In the genomic region with DNA sequence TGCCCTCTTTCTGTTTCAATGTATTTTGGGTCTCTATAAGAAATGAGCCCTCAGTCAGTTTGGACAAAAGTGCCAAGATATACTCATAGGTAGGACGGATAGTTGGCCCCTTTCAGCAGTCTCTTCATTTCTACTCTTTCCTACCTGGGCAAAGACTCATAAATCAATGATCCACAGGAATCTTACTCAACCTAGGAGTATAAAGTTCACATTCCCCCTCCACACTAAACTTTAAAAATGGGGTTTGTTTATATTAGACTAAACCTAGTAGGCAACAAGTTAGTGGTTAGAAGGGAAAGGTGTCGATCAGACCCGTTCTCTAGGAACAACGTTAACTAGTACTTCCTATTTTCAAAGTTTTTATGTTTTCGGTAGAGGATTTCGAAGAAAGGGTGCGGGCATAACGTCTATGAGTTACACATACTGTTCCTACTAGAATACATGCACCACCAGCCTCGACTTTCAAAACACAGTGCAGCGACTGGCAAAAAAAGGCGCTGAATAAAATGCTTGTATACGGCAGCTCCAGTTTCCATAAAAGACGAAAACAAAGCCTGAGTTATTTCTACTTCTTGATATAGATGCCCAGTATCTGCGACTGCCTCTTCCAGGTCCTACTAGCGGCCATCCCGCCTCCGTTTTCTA, we compare ENCODE assay signal across 8 mouse cellular contexts. TPM values are rescaled to one million over a fixed set of nuclear protein-coding genes. Genes with fewer than 3 reads are reported as not detected.
DNase-seq lines count a peak whose midpoint lies in the region; ATAC-seq and TF ChIP-seq lines count a peak whose summit lies in the region.

No protein-coding gene starts in this region.

- TF ChIP-seq POLR2A in heart, adult 2 months (IDR thresholded peaks at IDR 0.05; ENCODE audit: insufficient read depth, low read depth, low read length) = no peak

- H3K9ac ChIP-seq in heart, adult 2 months (ENCODE audit: low read depth, low read length) = peak overlapping the region; percentile 84
- H3K9ac ChIP-seq in forebrain, embryonic 12.5 days = peak overlapping the region; percentile 88
- H3K9ac ChIP-seq in liver, embryonic 13.5 days = peak overlapping the region; percentile 85

- 2% methylated on average over 17 of the region's 17 CpGs for WGBS in heart, adult 2 months
- WGBS in forebrain, embryonic 12.5 days = 2% methylated on average over 17 of the region's 17 CpGs
- WGBS in liver, embryonic 13.5 days (ENCODE audit: insufficient replicate concordance) = 1% methylated on average over 17 of the region's 17 CpGs

- H3K79me2 ChIP-seq in heart, adult 2 months (replicated peaks; ENCODE audit: control insufficient read depth, insufficient read depth, low read length) = peaks cover 4% of the 10 kb centered on the region; the same call in 1 of the 2 replicates

- ATAC-seq in forebrain, embryonic 12.5 days (ENCODE audit: low FRiP score) = no peak
- no peak for ATAC-seq in liver, embryonic 13.5 days (ENCODE audit: low read depth)

- H3K4me2 ChIP-seq in forebrain, embryonic 12.5 days = peak overlapping the region; percentile 79
- peak overlapping the region; percentile 86 for H3K4me2 ChIP-seq in liver, embryonic 13.5 days

- H3K27ac ChIP-seq in heart, adult 2 months = peak overlapping the region; percentile 85
- H3K27ac ChIP-seq in forebrain, embryonic 12.5 days = peak overlapping the region; percentile 97
- peak overlapping the region; percentile 92 for H3K27ac ChIP-seq in liver, embryonic 13.5 days

- no peak for TF ChIP-seq CTCF in heart, adult 2 months (IDR thresholded peaks at IDR 0.05)

- H3K36me3 ChIP-seq in heart, adult 2 months (ENCODE audit: control insufficient read depth, insufficient read depth, low read length) = no peaks in the 10 kb centered on the region; the same call in none of the 2 replicates
- H3K36me3 ChIP-seq in forebrain, embryonic 12.5 days (replicated peaks) = peaks cover 7% of the 10 kb centered on the region
- H3K36me3 ChIP-seq in liver, embryonic 13.5 days = 0 out of 2 replicates have a peak, but pooled peaks cover 5% of the 10 kb centered on the region

- peaks cover 6% of the 10 kb centered on the region for H3K4me1 ChIP-seq in heart, adult 2 months (ENCODE audit: control insufficient read depth, insufficient read depth, low read length)
- H3K4me1 ChIP-seq in forebrain, embryonic 12.5 days = peaks cover 33% of the 10 kb centered on the region
- H3K4me1 ChIP-seq in liver, embryonic 13.5 days (replicated peaks) = peaks cover 42% of the 10 kb centered on the region

- H3K27me3 ChIP-seq in heart, adult 2 months (ENCODE audit: control insufficient read depth, insufficient read depth, low read length) = no peaks in the 10 kb centered on the region
- H3K27me3 ChIP-seq in forebrain, embryonic 12.5 days = no peaks in the 10 kb centered on the region
- H3K27me3 ChIP-seq in liver, embryonic 13.5 days = no peaks in the 10 kb centered on the region

- H3K4me3 ChIP-seq in heart, adult 2 months = peak overlapping the region; percentile 94
- peak overlapping the region; percentile 82 for H3K4me3 ChIP-seq in forebrain, embryonic 12.5 days (replicated peaks)
- H3K4me3 ChIP-seq in liver, embryonic 13.5 days (replicated peaks) = peak overlapping the region; percentile 77

- intact Hi-C loops in heart, adult 2 months (cut with DNase I) = loop anchor here (2.0 kb wide), 1 partner anchor 24 kb away; no protein-coding TSS in a partner anchor
- intact Hi-C loops in heart, postnatal 14 days (cut with DNase I) = no loop called here

- H3K9me3 ChIP-seq in forebrain, embryonic 12.5 days = no peaks in the 10 kb centered on the region
- no peaks in the 10 kb centered on the region for H3K9me3 ChIP-seq in liver, embryonic 13.5 days (replicated peaks)

- no peak for DNase-seq in heart, adult 2 months
- DNase-seq in heart, postnatal 14 days = no peak
- peak; percentile 49 for DNase-seq in A20 (ENCODE audit: low read depth, low spot score)
- DNase-seq in liver, embryonic 13.5 days = no peak
- no peak for DNase-seq in natural killer cell, adult 2 months (ENCODE audit: low spot score in 2 of 2)
- DNase-seq in adrenal gland, postnatal 36 days = no peak
- DNase-seq in adrenal gland, postnatal 14 days = no peak

- no peak for TF ChIP-seq EP300 in heart, adult 2 months (IDR thresholded peaks at IDR 0.05; ENCODE audit: insufficient read depth, low read depth, low read length)

RNA-seq across cellular contexts. Expression of gene Pdia4, which starts 0.8 kb away (rescaled TPM):
- total RNA-seq in heart, adult 2 months (2021) = 10 to 100 TPM; 44.1 to 46.0 TPM
- 14.0 and 29.7 TPM in 2 replicates for polyA plus RNA-seq in heart, adult 2 months (2012; rRNA removed)
- total RNA-seq in heart, postnatal 14 days (2021) = 10 to 100 TPM; 36.5 to 45.0 TPM
- polyA plus RNA-seq in forebrain, embryonic 12.5 days (2016; fragmentation: Nextera tagmentation; extraction: Ambion mirVana) = 156 and 191 TPM in 2 replicates
- polyA plus RNA-seq in liver, embryonic 13.5 days (2015; fragmentation: Nextera tagmentation; extraction: Ambion mirVana) = 117 and 141 TPM in 2 replicates
- total RNA-seq in adrenal gland, postnatal 36 days (2021) = 10 to 100 TPM; 93.8 to 97.5 TPM
- 80.5 and 90.4 TPM in 2 replicates for total RNA-seq in adrenal gland, postnatal 14 days (2021)

RNA-seq across cellular contexts. Expression of gene Zfp786, which starts 18.3 kb away (rescaled TPM):
- under 1 TPM; 0.64 to 0.78 TPM for total RNA-seq in heart, adult 2 months (2021)
- polyA plus RNA-seq in heart, adult 2 months (2012; rRNA removed) = 0.20 and 0.47 TPM in 2 replicates
- total RNA-seq in heart, postnatal 14 days (2021) = under 1 TPM; 0.46 to 0.53 TPM
- 12.1 and 12.4 TPM in 2 replicates for polyA plus RNA-seq in forebrain, embryonic 12.5 days (2016; fragmentation: Nextera tagmentation; extraction: Ambion mirVana)
- 0.61 and 0.70 TPM in 2 replicates for polyA plus RNA-seq in liver, embryonic 13.5 days (2015; fragmentation: Nextera tagmentation; extraction: Ambion mirVana)
- total RNA-seq in adrenal gland, postnatal 36 days (2021) = 1 to 10 TPM in 1 of 2 experiments, under 1 TPM in 1; 0.83 to 1.4 TPM
- total RNA-seq in adrenal gland, postnatal 14 days (2021) = 1.2 and 1.3 TPM in 2 replicates

RNA-seq across cellular contexts. Expression of gene Zfp398, which starts 23.1 kb away (rescaled TPM):
- 1 to 10 TPM; 5.8 to 7.4 TPM for total RNA-seq in heart, adult 2 months (2021)
- 3.3 and 5.5 TPM in 2 replicates for polyA plus RNA-seq in heart, adult 2 months (2012; rRNA removed)
- 1 to 10 TPM; 6.7 to 7.0 TPM for total RNA-seq in heart, postnatal 14 days (2021)
- polyA plus RNA-seq in forebrain, embryonic 12.5 days (2016; fragmentation: Nextera tagmentation; extraction: Ambion mirVana) = 12.3 and 12.5 TPM in 2 replicates
- 2.2 TPM in 2 replicates for polyA plus RNA-seq in liver, embryonic 13.5 days (2015; fragmentation: Nextera tagmentation; extraction: Ambion mirVana)
- total RNA-seq in adrenal gland, postnatal 36 days (2021) = 10 to 100 TPM in 1 of 2 experiments, 1 to 10 TPM in 1; 9.9 to 13.3 TPM
- 9.3 and 12.0 TPM in 2 replicates for total RNA-seq in adrenal gland, postnatal 14 days (2021)
